Mouse (Mus musculus) testis, adult 2 months (tissue): Measurements from ENCODE around the gene Arhgef3. TPM values are rescaled to one million over a fixed set of nuclear protein-coding genes. Genes with fewer than 3 reads are reported as not detected.
A peak's percentile ranks its signal among the peaks of the same experiment; 100 is the strongest.

ENCODE experiments used
- H3K27ac ChIP-seq: fragments of 200-500 bp; 2 replicates; pipeline ENCODE4 v1.5.1; 2012; ENCODE audit warnings: low read depth, low read length; ENCODE audit not compliant: control insufficient read depth, insufficient read depth
- H3K27me3 ChIP-seq: fragments of 200-500 bp; 2 replicates; pipeline ENCODE4 v1.6.1; 2012; ENCODE audit warnings: mild to moderate bottlenecking, low read length, moderate library complexity; ENCODE audit not compliant: control insufficient read depth, insufficient read depth
- H3K36me3 ChIP-seq: fragments of 200-500 bp; 2 replicates; pipeline ENCODE4 v1.6.1; 2012; ENCODE audit warnings: mild to moderate bottlenecking, low read length; ENCODE audit not compliant: control insufficient read depth, insufficient read depth
- H3K4me1 ChIP-seq: fragments of 200-500 bp; 2 replicates; pipeline ENCODE4 v1.6.1; 2012; ENCODE audit warnings: low read length; ENCODE audit not compliant: control insufficient read depth, insufficient read depth
- H3K4me3 ChIP-seq: fragments of 200-500 bp; 2 replicates; pipeline ENCODE4 v1.5.1; 2012; ENCODE audit warnings: low read depth, mild to moderate bottlenecking, low read length, moderate library complexity, mixed read lengths; ENCODE audit not compliant: control insufficient read depth
- CTCF ChIP-seq: fragments of 200-500 bp; IDR thresholded peaks from 2 replicates; pipeline ENCODE4 v1.5.1; 2012; ENCODE audit warnings: low read depth, mild to moderate bottlenecking, inconsistent platforms, low read length, moderate library complexity; ENCODE audit not compliant: control insufficient read depth, insufficient read depth, insufficient replicate concordance
- POLR2A ChIP-seq: fragments of 200-500 bp; IDR thresholded peaks from 2 replicates; pipeline ENCODE4 v1.6.1; 2012; ENCODE audit warnings: low read depth, mild to moderate bottlenecking, inconsistent platforms, low read length, moderate library complexity; ENCODE audit not compliant: control insufficient read depth
- polyA plus RNA-seq: library from polyadenylated mRNA; depleted of rRNA; stranded (reverse); fragments of >200 nt; gene quantifications from 2 replicates; pipeline ENCODE4 v1.2.3, GENCODE M21; 2012

Arhgef3 gene
- polyA plus RNA-seq, 1 experiment, result 7.7 TPM

GRCm38 (mm10) chr14:27411492-27411891 lies 296.8 kb downstream of the Arhgef3 start:
- no peaks in the 10 kb centered on the region for H3K36me3 ChIP-seq
- no peaks in the 10 kb centered on the region for H3K27me3 ChIP-seq
- no peak for TF ChIP-seq POLR2A
- H3K27ac ChIP-seq, result no peak overlapping the region
- H3K4me1 ChIP-seq, result no peaks in the 10 kb centered on the region
- H3K4me3 ChIP-seq, result no peak overlapping the region

- no peaks in the 10 kb centered on the region for H3K27me3 ChIP-seq
- no peak overlapping the region for H3K4me3 ChIP-seq
- H3K36me3 ChIP-seq, result no peaks in the 10 kb centered on the region
- H3K4me1 ChIP-seq, result no peaks in the 10 kb centered on the region
- TF ChIP-seq POLR2A (no peak), CTCF (no peak)
- no peak overlapping the region for H3K27ac ChIP-seq
Measured at GRCm38 (mm10) chr14:27412699-27413098, 298.0 kb downstream of the Arhgef3 start.

GRCm38 (mm10) chr14:27413961-27414360 lies 299.3 kb downstream of the Arhgef3 start:
- no peaks in the 10 kb centered on the region for H3K27me3 ChIP-seq
- no peaks in the 10 kb centered on the region for H3K4me1 ChIP-seq
- TF ChIP-seq POLR2A, result no peak
- no peak for TF ChIP-seq CTCF
- no peak overlapping the region for H3K27ac ChIP-seq
- no peak overlapping the region for H3K4me3 ChIP-seq
- 0 out of 2 replicates have a peak, but pooled peaks cover 2% of the 10 kb centered on the region for H3K36me3 ChIP-seq

- H3K36me3 ChIP-seq, result 0 out of 2 replicates have a peak, but pooled peaks cover 2% of the 10 kb centered on the region
- TF ChIP-seq CTCF (no peak), POLR2A (no peak)
- no peaks in the 10 kb centered on the region for H3K27me3 ChIP-seq
- H3K4me3 ChIP-seq, result no peak overlapping the region
- no peak overlapping the region for H3K27ac ChIP-seq
- no peaks in the 10 kb centered on the region for H3K4me1 ChIP-seq
Measured at GRCm38 (mm10) chr14:27420816-27421215, 306.1 kb downstream of the Arhgef3 start.

- H3K4me3 ChIP-seq, result no peak overlapping the region
- TF ChIP-seq POLR2A, result no peak
Measured at GRCm38 (mm10) chr14:27422301-27422700, 307.6 kb downstream of the Arhgef3 start.

GRCm38 (mm10) chr14:27428573-27428972 lies 313.9 kb downstream of the Arhgef3 start, which contains the start of gene Fam208a:
Gene Fam208a (plus strand): TSS chr14:27428834.
- Histone ChIP-seq H3K27me3 (no peaks in the 10 kb centered on the region), H3K4me3 (peak within 1 kb of the TSS; percentile 94), H3K27ac (peak within 1 kb of the TSS; percentile 99), H3K4me1 (peaks cover 3% of the 10 kb centered on the region; the same call in 1 of the 2 replicates), H3K36me3 (0 out of 2 replicates have a peak, but pooled peaks cover 2% of the 10 kb centered on the region)
- TF ChIP-seq POLR2A, result peak; percentile 91
- TF ChIP-seq CTCF, result no peak

More at GRCm38 (mm10) chr14:27422301-27422700, 307.6 kb downstream of the Arhgef3 start:
- H3K27ac ChIP-seq, result no peak overlapping the region
- no peaks in the 10 kb centered on the region for H3K4me1 ChIP-seq
- H3K27me3 ChIP-seq, result no peaks in the 10 kb centered on the region
- H3K36me3 ChIP-seq, result 0 out of 2 replicates have a peak, but pooled peaks cover 2% of the 10 kb centered on the region

GRCm38 (mm10) chr14:27428973-27429711 lies 314.4 kb downstream of the Arhgef3 start:
- Histone ChIP-seq H3K4me1 (peaks cover 3% of the 10 kb centered on the region; the same call in 1 of the 2 replicates), H3K36me3 (0 out of 2 replicates have a peak, but pooled peaks cover 2% of the 10 kb centered on the region), H3K4me3 (peak overlapping the region; percentile 94), H3K27ac (peak overlapping the region; percentile 99), H3K27me3 (no peaks in the 10 kb centered on the region)
- TF ChIP-seq CTCF, result no peak
- peak; percentile 20 for TF ChIP-seq POLR2A

- TF ChIP-seq CTCF, result no peak
- no peak for TF ChIP-seq POLR2A
- peak overlapping the region; percentile 13; the same call in 1 of the 2 replicates for H3K4me3 ChIP-seq
Measured at GRCm38 (mm10) chr14:27430280-27430679, 315.6 kb downstream of the Arhgef3 start.

More at GRCm38 (mm10) chr14:27430280-27430679, 315.6 kb downstream of the Arhgef3 start:
- H3K27ac ChIP-seq, result no peak overlapping the region
- peaks cover 3% of the 10 kb centered on the region; the same call in 1 of the 2 replicates for H3K4me1 ChIP-seq
- H3K36me3 ChIP-seq, result 0 out of 2 replicates have a peak, but pooled peaks cover 2% of the 10 kb centered on the region
- H3K27me3 ChIP-seq, result no peaks in the 10 kb centered on the region
